Mouse (Mus musculus) brain, adult 2 months (tissue): ENCODE measurements around the gene Card19.

ENCODE experiments used
- DNase-seq: peaks from one replicate; pipeline ENCODE4 v3.0.0; 2011; ENCODE audit warnings: low read depth, low spot score

The Card19 gene

DNA sequence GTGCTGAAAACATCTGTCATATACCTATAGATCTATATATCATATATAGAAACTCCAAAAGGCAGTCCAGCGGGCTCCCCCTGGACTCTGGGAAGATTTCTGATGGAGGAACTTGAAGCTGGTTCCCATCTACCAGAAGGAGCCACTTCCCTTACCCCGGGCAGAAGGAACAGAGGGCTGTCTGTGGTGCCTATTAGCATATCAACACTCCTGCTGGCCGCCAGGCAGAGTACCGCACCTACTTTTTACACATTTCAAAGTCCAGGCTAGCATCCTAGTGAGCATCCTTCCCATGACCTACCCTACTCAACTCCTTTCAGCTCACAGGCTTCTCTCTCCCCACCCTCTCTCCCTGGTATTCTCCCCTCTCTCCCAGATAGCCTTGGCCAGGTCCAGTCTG is 9.8 kb upstream of the Card19 start:
- DNase-seq: no peak

DNA sequence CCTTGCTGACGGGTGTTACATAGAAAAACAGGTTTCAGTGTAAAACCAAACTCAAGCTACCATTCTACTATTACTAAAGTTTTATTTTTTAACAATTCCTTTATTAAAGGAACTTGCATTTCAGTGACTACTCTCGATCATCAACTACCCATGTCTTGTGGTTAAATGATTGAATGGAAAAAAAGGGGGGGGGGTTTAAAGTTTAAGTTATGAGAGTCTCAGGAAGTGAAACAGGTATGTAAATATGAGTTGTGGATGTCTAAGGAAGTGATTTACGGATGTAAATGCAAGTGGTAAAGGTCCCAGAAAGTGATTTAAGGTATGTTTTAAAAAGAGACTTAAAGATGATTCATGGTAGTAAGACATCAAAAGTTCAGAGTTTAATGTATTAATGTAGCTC is 9.3 kb upstream of the Card19 start:
- DNase-seq: no peak

DNA sequence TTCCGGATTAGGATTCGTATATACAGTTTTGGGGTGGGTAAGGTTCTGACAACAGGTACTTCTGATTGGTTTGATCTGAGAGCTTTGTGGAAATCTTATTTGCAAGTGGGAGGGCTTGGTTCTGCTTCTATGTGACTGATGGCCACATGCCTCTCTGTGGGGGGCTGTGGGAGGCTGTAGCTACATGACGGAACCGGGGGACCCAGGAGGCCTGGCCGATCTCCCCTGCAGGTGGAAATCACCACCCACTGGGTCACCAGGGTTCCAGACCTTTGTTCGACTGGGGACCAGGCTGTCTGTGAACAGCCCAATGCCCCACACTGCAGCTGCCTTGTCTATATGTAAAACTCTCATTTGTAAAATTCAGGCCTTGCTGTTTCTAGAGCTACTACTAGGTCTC is 8.9 kb upstream of the Card19 start:
- no peak for DNase-seq

DNA sequence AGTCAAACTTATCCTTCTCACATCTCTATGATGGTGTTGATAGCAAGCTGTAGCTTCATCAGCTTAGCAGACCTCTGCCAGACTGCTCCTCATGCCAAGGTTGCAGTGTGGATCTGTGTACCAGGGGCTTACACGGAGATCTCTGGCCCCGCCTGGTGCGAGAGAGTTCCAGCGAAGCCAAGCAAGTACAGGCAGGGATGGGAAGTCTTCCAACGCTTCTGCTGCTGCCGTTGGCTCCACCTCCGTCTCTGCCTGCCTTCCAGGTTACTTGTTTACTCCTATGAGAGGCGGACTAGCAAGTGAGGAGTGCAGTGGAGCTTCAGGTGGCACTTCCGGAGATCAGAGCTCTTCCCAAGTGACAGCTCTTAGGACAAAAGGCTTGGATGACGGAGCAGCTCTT is 8.5 kb upstream of the Card19 start:
- DNase-seq: peak; percentile 51

DNA sequence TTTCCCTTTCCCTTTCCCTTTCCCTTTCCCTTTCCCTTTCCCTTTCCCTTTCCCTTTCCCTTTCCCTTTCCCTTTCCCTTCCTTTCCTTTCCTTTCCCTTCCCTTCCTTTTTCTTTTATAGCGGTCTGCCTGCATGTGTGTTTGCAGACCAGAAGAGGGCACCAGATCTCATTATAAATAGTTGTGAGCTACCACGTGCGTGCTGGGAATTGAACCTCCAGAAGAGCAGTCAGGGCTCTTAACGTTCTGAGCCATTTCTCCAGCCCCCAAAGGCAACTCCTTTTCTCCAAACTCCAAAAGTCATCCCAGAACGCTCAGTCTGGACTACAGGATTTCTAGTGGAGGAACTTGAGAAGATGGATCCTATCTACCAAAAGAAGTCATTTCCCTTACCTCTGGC is 5.1 kb upstream of the Card19 start:
- DNase-seq: no peak

DNA sequence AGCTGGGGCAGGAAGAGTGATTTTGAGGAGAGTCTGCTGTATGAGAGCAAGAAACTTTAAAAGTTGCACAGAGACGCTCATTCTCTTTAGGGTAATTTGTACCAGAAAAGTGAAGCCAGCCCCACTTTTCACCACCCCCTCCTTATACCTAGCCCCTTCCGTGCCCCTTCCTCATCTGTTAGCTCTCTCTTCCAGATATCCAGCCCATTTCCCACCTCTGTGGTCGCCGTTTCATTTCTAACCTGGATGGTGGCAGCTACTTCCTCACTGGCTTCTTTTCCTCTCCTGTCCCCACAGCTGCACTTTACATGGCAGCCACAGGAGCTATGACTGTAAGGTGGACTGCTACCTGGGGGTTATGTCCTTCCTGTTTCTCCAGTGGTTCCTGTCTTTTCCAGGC is 3.5 kb upstream of the Card19 start:
- DNase-seq: no peak

DNA sequence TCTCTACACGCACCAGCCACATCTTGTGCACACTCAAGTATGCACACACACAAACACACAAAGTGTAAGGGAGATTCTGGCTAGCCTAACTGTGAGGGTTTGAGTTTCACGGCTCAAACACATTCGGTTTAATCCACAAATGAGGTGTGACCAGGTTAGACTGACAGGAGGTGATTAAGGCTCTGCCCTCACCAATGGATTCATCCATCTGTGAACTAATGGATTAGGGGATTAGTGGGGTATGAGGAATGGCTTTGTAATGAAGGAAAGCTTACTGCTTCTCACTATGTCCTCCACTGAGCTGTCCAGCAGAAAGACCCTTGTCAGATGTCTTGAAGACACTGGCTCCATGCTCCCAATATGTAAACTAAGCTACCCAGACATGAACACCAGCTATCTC is 2.8 kb upstream of the Card19 start:
- DNase-seq: no peak

DNA sequence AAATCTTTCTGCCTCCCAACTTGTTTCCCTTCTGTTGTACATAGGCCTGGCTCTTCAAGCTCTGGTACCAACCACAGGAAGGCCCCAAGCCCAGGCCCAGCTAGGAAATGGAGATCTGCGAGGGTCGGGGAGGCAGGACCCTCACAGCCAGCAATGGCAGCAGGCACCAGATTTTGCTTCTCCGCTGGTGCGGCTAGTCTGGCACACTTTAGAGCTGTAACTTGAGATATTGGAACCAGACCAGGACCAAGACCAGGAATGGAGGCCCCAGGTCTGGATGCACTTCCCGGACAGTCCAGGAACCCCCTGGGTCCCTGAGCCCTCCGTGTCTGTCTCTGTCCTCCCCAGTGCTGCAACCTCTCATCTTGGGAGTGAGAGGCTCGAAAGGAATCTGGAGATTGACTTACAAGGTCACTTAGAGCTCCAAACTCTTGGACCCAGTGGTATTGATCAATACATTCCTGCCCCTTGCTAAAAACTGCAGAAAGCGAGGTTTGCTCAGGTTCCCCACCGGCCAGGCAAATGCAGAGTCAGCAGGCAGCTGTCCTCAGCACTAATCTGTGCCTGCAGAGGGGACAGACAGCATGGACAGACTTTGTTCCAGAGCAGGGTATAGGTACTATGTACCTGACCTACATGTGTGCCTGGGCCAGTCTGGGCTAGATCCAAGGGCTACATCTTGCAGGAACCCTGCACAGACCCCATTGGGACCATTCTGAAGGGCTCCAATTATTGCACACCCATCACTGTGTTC is 1.1 kb upstream of the Card19 start:
- no peak for DNase-seq

DNA sequence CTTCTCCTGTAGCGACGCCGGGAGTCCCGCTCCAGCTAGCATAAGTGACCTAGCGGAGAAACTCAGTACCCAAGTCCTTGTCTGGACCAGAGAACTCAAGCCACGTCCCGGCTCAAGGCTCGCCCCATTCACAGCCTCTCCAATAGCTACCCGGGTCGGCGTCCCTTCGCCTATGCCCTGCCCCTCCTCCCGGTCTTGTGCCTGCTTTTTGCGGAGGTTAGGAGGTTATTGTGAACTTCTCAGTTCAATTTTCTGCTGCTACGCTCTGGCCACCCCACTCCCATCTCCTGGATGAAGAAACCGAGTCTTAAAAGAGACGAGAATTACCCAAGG is 349 bp upstream of the Card19 start:
- no peak for DNase-seq

DNA sequence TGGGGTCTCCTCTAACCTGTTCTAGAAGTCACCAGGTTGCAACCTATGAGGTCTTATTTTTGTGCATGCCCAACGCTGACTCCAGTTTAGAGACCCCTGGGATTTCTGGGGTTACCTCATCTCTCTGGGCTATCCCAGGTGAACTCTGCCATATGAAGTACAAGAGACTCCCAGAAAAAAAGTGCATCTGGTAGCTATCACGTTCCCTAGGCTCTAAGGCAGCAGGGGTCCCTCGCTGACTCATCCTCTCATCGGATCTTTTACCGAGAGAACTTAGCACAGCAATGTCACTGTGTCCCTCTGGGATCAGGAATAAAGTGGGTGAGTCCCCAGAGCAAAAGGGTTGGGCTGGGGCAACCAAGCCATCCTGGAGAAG is 721 bp downstream of the Card19 start:
- DNase-seq: no peak

DNA sequence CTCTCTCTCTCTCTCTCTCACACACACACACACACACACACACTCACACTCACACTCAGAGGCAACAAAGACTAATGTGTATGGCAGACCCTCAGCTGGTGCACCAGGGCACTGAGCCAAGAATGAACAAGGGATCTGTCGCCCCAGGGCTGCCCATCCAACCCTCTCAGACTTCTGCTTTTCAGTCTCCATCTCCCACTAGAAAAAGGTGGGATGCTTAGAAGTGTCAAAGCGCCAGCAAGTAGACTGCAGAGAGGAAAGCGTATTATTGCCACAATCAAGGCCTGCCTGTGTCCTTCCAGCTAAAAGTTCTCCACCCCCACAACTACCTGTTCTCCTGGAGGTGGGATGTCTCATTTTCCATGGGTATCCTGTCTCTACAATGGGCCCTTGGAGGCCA is 1.4 kb downstream of the Card19 start:
- DNase-seq: no peak

DNA sequence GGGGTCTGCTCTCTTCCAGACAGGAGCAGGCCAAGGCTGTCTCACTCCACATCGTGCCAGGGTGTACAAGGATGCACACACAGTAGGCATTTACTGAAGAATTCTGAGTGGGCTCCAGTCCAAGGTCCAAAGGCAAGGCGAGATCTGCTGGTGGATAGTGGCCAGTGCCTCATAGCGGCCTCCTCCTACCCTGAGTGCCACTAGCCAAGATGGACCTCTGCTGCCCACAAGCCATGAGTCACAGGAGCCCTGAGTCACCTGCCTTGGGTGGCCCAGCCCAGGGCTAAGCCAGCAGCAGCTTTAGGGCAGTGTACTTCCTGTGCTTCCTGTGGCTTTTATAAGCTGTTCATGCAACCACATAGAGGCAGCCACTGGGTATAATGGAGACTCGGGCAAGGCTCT is 2.3 kb downstream of the Card19 start:
- DNase-seq: peak; percentile 84

DNA sequence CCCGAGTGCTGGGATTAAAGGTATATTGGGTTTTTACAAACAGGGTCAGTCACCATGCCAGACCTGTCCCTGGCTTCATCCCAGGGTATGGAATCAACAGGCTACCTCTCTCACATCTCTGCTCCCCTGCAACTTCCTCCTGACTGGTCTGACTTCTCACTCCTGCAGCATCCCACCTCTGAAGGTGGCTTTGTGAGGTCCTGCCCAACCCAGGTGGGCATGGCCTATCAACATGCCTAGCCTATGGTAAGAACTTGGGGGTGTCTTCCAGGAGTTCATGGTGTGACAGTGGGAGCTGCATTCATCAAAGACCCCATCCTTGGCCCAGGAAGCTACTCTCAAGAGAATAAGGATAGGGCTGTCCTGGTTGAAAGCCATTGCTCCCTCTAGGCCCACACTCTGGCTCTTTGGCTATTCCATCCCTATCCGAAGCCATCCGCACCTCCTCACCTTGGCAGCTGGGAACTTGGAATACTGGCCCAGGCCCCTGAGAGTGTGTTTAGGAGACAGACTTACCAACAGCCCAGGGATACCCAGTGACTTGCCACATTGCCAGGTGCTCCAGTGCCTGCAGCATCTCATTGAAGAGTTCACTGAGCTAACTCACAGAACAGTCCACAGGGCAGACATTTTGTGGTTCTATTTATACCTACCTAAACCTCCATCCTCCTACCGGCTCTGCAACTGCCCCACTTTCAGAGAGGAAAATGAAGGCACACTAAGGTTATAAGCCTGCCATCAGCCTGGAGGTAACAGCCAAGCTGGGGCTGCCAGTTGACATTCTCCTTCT is 2.9 kb downstream of the Card19 start:
- DNase-seq: no peak

DNA sequence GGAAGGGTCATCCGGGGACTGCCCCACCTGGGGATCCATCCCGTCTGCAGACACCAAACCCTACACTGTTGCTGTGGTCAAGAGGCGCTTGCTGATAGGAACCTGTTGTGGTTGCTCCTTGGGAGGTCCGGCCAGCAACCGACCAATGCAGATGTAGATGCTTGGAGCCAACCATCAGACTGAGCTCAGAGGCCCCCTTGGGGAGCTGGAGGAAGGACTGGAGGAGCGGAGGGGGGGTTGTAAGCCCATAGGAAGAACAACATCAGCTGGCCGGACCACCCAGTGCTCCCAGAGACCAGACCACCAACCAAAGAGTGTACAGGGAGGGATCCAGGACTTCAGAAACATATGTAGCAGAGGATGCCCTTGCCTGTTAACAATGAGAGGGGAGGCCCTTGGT is 6.5 kb downstream of the Card19 start:
- DNase-seq: no peak

DNA sequence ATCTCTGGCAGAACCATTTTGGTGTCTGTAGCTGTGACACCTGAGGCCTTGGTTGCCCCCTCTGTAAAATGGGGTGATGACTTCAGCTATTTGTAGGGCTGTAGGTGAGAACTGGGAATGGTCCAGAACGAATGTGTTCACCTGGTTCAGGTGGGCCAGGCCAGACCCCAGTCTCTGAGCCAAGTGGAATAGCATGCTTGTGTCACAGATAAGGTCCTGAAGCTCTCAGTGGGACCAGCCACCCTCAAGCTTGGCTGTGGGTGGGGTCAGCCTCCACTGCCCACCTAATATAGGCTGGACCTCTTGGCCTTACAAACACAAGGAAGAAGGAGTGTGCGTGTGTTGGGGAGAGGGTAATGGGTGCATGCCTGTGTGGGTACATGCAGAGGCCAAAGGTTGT is 9.5 kb downstream of the Card19 start:
- DNase-seq: no peak

DNA sequence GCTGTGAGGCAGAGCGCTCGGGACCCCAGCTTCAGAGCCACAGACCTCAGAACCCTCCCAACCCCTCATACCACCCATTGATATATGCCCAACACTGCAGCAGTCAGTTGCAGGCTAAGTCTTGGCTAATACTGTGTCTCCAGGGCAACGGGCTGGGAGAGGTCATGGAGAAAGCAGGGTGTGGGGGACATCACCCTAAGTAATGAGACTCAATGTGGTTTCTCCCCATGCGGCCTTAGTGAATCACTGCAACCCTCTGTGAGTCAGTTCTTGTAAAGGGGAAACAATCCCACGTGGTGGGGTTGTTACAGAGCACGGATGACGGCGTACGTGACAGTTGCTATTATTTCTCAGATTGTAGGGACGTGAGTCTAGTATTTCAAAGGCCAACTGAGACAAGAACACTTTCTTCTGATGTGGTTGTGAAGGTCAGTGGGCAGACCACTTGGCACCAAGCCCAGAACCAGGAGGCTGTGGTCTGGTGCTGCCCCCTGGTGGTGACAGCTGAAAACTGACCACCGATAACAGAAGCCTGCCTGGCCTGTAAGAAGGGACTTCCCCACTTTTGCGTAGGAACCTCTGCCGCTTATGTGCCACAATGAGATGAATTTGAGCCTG is 10.3 kb downstream of the Card19 start:
- DNase-seq: peak; percentile 84

DNA sequence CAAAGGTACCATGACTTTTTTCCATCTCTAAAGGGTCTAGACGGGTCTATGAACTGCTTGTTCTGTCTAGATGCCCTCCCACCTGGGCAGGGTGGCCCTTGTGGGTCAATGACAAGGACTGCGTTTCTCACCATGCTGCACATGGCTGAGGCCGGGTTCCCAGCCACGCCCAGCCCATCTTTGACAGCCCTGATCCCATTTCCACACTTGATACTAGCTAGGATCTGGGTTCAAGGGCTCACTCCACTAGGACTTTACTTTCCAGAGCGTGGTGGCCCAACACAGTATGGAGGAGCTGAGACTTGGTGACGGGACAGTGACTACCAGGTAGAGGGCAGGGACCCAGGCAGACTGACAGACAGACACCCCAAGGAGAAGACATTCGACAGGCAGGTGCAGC is 13.3 kb downstream of the Card19 start:
- no peak for DNase-seq

DNA sequence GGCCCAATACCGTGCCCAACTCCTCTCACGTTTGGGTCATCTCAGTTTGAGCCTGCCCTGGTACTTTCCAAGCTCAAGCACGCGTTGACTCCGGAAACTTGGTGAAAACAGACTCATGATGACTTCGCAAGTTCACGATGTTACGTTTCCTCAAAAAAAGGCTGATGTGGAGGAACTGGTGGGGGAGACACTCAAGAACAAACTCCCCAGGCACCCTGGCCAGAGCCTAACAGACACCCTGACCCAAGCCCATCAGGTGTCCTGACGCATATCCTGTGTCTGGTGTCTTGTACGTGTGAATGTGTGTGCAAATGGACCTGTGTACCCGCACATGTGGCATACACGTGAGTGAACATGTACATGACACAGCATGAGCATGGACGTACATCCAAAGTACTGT is 15.1 kb downstream of the Card19 start:
- DNase-seq: no peak

DNA sequence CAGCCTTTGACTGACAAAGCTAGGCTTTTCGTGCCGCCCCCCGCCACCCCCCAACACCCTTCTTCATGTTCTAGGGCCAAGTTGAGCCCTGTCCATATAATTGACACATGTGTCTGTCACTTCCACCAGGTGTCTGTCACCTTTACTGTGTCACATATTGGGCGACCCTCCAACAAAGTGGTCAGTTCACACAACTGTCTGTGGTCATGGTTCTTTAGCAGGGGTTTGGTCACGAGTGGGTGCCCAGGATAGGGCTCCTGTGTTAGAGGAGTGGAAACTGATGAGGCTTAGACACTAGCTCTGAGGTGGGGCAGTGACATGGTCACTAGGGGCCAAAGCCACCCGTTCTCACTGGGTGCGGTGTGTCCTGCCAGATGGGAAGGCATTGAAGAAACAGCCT is 15.9 kb downstream of the Card19 start:
- no peak for DNase-seq

DNA sequence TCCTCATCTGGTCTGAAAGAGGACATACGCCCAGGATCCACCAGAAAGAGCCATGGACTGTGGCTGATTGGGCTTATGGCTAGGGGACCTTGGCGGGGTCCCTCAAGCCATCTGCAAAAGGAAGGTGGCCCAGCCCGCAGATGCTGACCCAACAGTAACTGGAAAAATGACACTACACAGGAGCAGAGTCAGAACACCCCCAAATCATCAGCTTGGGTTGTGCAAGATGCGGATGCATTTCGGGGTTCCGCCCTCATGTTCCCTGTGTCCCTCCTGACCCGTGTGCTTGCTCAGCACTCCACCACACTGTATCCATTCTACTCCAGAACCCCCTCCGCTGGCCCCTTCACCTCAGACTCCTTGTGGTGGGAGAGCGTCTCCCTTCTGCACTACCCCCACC is 17.1 kb downstream of the Card19 start:
- no peak for DNase-seq

DNA sequence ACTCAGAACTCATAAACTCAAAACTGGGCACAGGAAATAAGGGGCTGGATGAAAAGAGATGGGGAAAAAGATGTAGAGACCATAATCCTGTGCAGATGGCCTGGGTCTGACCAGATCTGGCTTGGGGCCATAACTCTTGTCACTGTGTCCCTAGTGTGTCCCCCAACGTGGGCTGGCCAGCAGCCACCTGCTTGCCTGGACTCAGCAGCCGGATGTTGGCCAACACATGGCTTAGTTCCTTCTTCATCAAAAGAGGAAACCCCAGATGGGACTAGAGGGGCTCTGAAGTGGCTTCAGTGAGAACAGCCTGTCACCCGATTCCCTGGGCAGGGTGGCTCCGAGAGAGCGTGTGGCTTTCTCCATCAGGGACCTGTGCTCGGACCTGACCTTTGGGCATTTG is 19.1 kb downstream of the Card19 start:
- DNase-seq: peak; percentile 56

DNA sequence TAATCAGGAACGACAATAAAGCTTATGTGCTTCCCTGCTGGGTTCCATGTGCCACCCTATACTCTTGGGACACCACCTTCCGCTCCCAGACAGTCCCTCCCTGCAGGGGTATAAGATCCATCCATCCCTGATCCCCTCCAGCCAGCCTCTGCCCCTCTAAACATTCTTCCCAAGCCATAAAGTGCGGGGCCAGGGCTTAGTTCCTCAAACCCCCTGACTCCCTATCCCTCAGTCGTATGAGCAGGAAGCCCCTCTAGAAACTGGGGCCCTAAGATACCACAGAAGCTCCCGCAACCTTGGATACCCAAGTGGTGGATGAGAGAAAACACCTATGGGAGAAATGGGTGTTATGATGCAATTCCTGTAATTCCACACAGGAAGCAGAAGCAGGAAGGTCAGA is 19.6 kb downstream of the Card19 start:
- DNase-seq: no peak

DNA sequence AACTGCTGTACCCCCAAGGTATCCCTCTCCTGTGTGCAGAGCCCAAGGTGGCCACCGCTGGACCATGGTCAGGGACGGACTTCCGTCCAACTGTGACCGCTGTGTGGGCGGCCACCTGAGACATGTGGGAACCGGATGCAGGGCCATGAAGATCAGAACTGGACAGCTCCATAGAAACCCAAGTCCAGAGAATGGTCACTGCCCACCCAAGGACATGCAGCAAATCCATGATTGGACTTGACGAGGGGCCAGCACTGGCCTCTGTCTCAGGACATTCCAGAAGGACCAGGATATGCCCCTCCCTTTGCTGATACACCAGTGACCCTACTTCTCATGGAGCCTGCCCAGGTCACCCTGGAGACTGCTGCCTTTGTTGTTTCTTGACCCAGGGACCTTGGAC is 20.2 kb downstream of the Card19 start:
- DNase-seq: no peak
